Mouse (Mus musculus) embryo, embryonic 10.5 days (tissue): Measurements from ENCODE around the gene Lig1.

ENCODE experiments used
- DNase-seq: peaks from one replicate; pipeline ENCODE4 v3.0.0-alpha.2; 2015; ENCODE audit warnings: low spot score

Gene Lig1

GRCm38 (mm10) chr7:13310493-13311199, 33.6 kb downstream of the Lig1 start:
- DNase-seq: no peak

- no peak for DNase-seq
These were observed 34.3 kb downstream of the Lig1 start for GRCm38 (mm10) chr7:13311401-13311800.

- no peak for DNase-seq
These were observed 37.1 kb downstream of the Lig1 start for GRCm38 (mm10) chr7:13314095-13314597.

- no peak for DNase-seq
These were observed 44.3 kb downstream of the Lig1 start for GRCm38 (mm10) chr7:13321424-13321823.

- DNase-seq: no peak
These were observed 47.2 kb downstream of the Lig1 start, which contains the start of gene Pla2g4c for GRCm38 (mm10) chr7:13324316-13324715. Gene Pla2g4c (plus strand): TSS chr7:13324655.

GRCm38 (mm10) chr7:13330575-13330974, 53.5 kb downstream of the Lig1 start:
- no peak for DNase-seq

- DNase-seq: no peak
These were observed 78.9 kb downstream of the Lig1 start for GRCm38 (mm10) chr7:13355943-13356342.
